Mouse (Mus musculus): ENCODE data around the gene A26c2. TPM values are rescaled to one million over a fixed set of nuclear protein-coding genes. Genes with fewer than 3 reads are reported as not detected.

A26c2 gene
- polyA plus RNA-seq (2015; fragmentation: Nextera tagmentation; extraction: Ambion mirVana): not detected in 2 replicates

GRCm38 (mm10) chr7:62823573-62823972 is at the start of gene A26c2:
Gene A26c2, minus strand, starts transcription at chr7:62823673.
- TF ChIP-seq CTCF (IDR thresholded peaks at IDR 0.05; ENCODE audit: low read depth): no peak
- Histone ChIP-seq H3K27ac (ENCODE audit: low read depth, low read length) (no peak within 1 kb of the TSS), H3K9ac (ENCODE audit: low read depth, low read length) (no peak within 1 kb of the TSS), H3K36me3 (ENCODE audit: control insufficient read depth, insufficient read depth) (no peaks in the 10 kb centered on the region), H3K9me3 (ENCODE audit: control insufficient read depth) (no peaks in the 10 kb centered on the region), H3K4me3 (ENCODE audit: low read depth, low read length) (no peak within 1 kb of the TSS), H3K4me2 (replicated peaks; ENCODE audit: low read depth) (no peak within 1 kb of the TSS), H3K4me1 (replicated peaks; ENCODE audit: control insufficient read depth, insufficient read depth, low read length) (no peaks in the 10 kb centered on the region), H3K27me3 (replicated peaks; ENCODE audit: control insufficient read depth, insufficient read depth, low read length) (no peaks in the 10 kb centered on the region)
- ATAC-seq: no peak
- WGBS: 73% methylated on average over 7 of the region's 7 CpGs

- Histone ChIP-seq H3K9ac (ENCODE audit: low read depth, low read length) (no peak overlapping the region), H3K4me1 (replicated peaks; ENCODE audit: control insufficient read depth, insufficient read depth, low read length) (no peaks in the 10 kb centered on the region), H3K27ac (ENCODE audit: low read depth, low read length) (no peak overlapping the region), H3K4me2 (replicated peaks; ENCODE audit: low read depth) (no peak overlapping the region), H3K36me3 (ENCODE audit: control insufficient read depth, insufficient read depth) (no peaks in the 10 kb centered on the region), H3K4me3 (ENCODE audit: low read depth, low read length) (no peak overlapping the region), H3K27me3 (replicated peaks; ENCODE audit: control insufficient read depth, insufficient read depth, low read length) (no peaks in the 10 kb centered on the region), H3K9me3 (ENCODE audit: control insufficient read depth) (peaks cover 9% of the 10 kb centered on the region; the same call in 1 of the 2 replicates)
- no peak for ATAC-seq
- no peak for TF ChIP-seq CTCF (IDR thresholded peaks at IDR 0.05; ENCODE audit: low read depth)
These were observed 28.0 kb upstream of the A26c2 start for GRCm38 (mm10) chr7:62851471-62851870.

All from intestine, postnatal 0 days (tissue).